Mouse (Mus musculus) right cerebral cortex, adult 18-20 months (tissue): ENCODE results near the gene Kdm1a.
A peak's percentile ranks its signal among the peaks of the same experiment; 100 is the strongest.

Experiments
- DNase-seq: peaks from one replicate; pipeline ENCODE4 v3.0.0; 2022; ENCODE audit warnings: mixed read lengths

Kdm1a gene

GRCm38 (mm10) chr4:136601476-136601875 lies 1.0 kb downstream of the Kdm1a start:
- DNase-seq = peak; percentile 34

GRCm38 (mm10) chr4:136600536-136600935 lies 2.0 kb downstream of the Kdm1a start:
- DNase-seq = no peak

GRCm38 (mm10) chr4:136599869-136600268 lies 2.7 kb downstream of the Kdm1a start:
- no peak for DNase-seq

GRCm38 (mm10) chr4:136598268-136598876 lies 4.2 kb downstream of the Kdm1a start:
- DNase-seq = no peak

GRCm38 (mm10) chr4:136595221-136595620 lies 7.3 kb downstream of the Kdm1a start:
- no peak for DNase-seq

GRCm38 (mm10) chr4:136594006-136594405 lies 8.5 kb downstream of the Kdm1a start:
- DNase-seq = no peak

GRCm38 (mm10) chr4:136592111-136592510 lies 10.4 kb downstream of the Kdm1a start:
- DNase-seq = no peak

GRCm38 (mm10) chr4:136588003-136588402 lies 14.5 kb downstream of the Kdm1a start:
- DNase-seq = no peak

GRCm38 (mm10) chr4:136587221-136587827 lies 15.2 kb downstream of the Kdm1a start:
- no peak for DNase-seq

- no peak for DNase-seq
These were observed 20.6 kb downstream of the Kdm1a start for GRCm38 (mm10) chr4:136581885-136582284.

- DNase-seq = no peak
These were observed 32.5 kb downstream of the Kdm1a start for GRCm38 (mm10) chr4:136569998-136570397.

- DNase-seq = no peak
These were observed 33.9 kb downstream of the Kdm1a start for GRCm38 (mm10) chr4:136568629-136569028.

- DNase-seq = no peak
These were observed 39.8 kb downstream of the Kdm1a start for GRCm38 (mm10) chr4:136562755-136563154.

GRCm38 (mm10) chr4:136560270-136560991 lies 42.1 kb downstream of the Kdm1a start:
- DNase-seq = no peak

- DNase-seq = no peak
These were observed 42.8 kb downstream of the Kdm1a start for GRCm38 (mm10) chr4:136559690-136560089.

- DNase-seq = no peak
These were observed 44.9 kb downstream of the Kdm1a start for GRCm38 (mm10) chr4:136557638-136558037.

- no peak for DNase-seq
These were observed 49.4 kb downstream of the Kdm1a start for GRCm38 (mm10) chr4:136553108-136553507.

- no peak for DNase-seq
These were observed 54.1 kb downstream of the Kdm1a start for GRCm38 (mm10) chr4:136548381-136548801.

- DNase-seq = no peak
These were observed 54.8 kb downstream of the Kdm1a start for GRCm38 (mm10) chr4:136547721-136548120.

- no peak for DNase-seq
These were observed 56.1 kb downstream of the Kdm1a start for GRCm38 (mm10) chr4:136546279-136547045.

GRCm38 (mm10) chr4:136545151-136545550 lies 57.4 kb downstream of the Kdm1a start:
- no peak for DNase-seq

- peak; percentile 49 for DNase-seq
These were observed 76.1 kb downstream of the Kdm1a start for GRCm38 (mm10) chr4:136526412-136526811.

GRCm38 (mm10) chr4:136524309-136524708 lies 78.2 kb downstream of the Kdm1a start:
- DNase-seq = no peak
